Mouse (Mus musculus) neural tube, embryonic 11.5 days (tissue): ENCODE data around the gene D030056L22Rik. TPM values are rescaled to one million over a fixed set of nuclear protein-coding genes. Genes with fewer than 3 reads are reported as not detected.

Source experiments
- ATAC-seq: fragments of 200-750 bp; cut with Nextera tagmentation; 2 replicates; pipeline ENCODE4 v1.8.0; 2017; ENCODE audit warnings: moderate number of reproducible peaks, mild to moderate bottlenecking, moderate TSS enrichment, moderate library complexity; ENCODE audit not compliant: insufficient read depth, low FRiP score, low TSS enrichment
- DNase-seq: peaks from one replicate; pipeline ENCODE4 v3.0.0-alpha.2; 2015; ENCODE audit warnings: low spot score
- H3K27ac ChIP-seq: fragments of 300-500 bp; sonication (generic); 2 replicates; pipeline ENCODE4 v1.5.1; 2014; ENCODE audit warnings: low read depth, mild to moderate bottlenecking, low read length
- H3K27me3 ChIP-seq: fragments of 300-500 bp; sonication (generic); 2 replicates; pipeline ENCODE4 v1.6.1; 2014; ENCODE audit warnings: mild to moderate bottlenecking, low read length, mixed read lengths; ENCODE audit not compliant: control insufficient read depth, insufficient read depth
- H3K36me3 ChIP-seq: fragments of 300-500 bp; sonication (generic); 2 replicates; pipeline ENCODE4 v1.6.1; 2014; ENCODE audit warnings: mild to moderate bottlenecking, low read length, moderate library complexity, mixed read lengths; ENCODE audit not compliant: control insufficient read depth, insufficient read depth
- H3K4me1 ChIP-seq: fragments of 300-500 bp; sonication (generic); 2 replicates; pipeline ENCODE4 v1.6.1; 2014; ENCODE audit warnings: low read length, mixed read lengths; ENCODE audit not compliant: control insufficient read depth, insufficient read depth
- H3K4me2 ChIP-seq: fragments of 300-500 bp; sonication (generic); 2 replicates; pipeline ENCODE4 v1.6.1; 2014; ENCODE audit warnings: low read depth, mild to moderate bottlenecking, moderate library complexity
- H3K4me3 ChIP-seq: fragments of 300-500 bp; sonication (generic); 2 replicates; pipeline ENCODE4 v1.5.1; 2014; ENCODE audit warnings: low read depth, low read length
- H3K9ac ChIP-seq: fragments of 300-500 bp; sonication (generic); 2 replicates; pipeline ENCODE4 v1.6.1; 2014; ENCODE audit warnings: mild to moderate bottlenecking, low read length
- H3K9me3 ChIP-seq: fragments of 300-500 bp; sonication (generic); 2 replicates; pipeline ENCODE4 v1.6.1; 2016; ENCODE audit warnings: low read length; ENCODE audit not compliant: control insufficient read depth
- WGBS: fragments of 180-500 bp; shearing (Covaris S2); extraction: QIAGEN DNeasy Blood & Tissue Kit; methylation state at CpG from one replicate; pipeline ENCODE4 v1.1.7; 2014; 5-methylcytosine and 5-hydroxymethylcytosine counted together
- polyA plus RNA-seq: library from polyadenylated mRNA; unstranded; fragments of >200 nt; fragmentation: Nextera tagmentation; extraction: Ambion mirVana; gene quantifications from 2 replicates; pipeline ENCODE4 v1.2.1, GENCODE M21; 2014

The D030056L22Rik gene
- polyA plus RNA-seq: 77.6 and 81.0 TPM in 2 replicates

- H3K27ac ChIP-seq: peak within 1 kb of the TSS; percentile 89
- no peaks in the 10 kb centered on the region for H3K27me3 ChIP-seq
- WGBS: under 1% methylated on average over 49 of the region's 49 CpGs
- no peaks in the 10 kb centered on the region for H3K9me3 ChIP-seq
- DNase-seq (peak; percentile 99), ATAC-seq (peak; percentile 98)
- H3K4me2 ChIP-seq: peak within 1 kb of the TSS; percentile 74
- H3K4me3 ChIP-seq: peak within 1 kb of the TSS; percentile 88
- peak within 1 kb of the TSS; percentile 86 for H3K9ac ChIP-seq
- H3K4me1 ChIP-seq: peaks cover 12% of the 10 kb centered on the region; the same call in 1 of the 2 replicates
- no peaks in the 10 kb centered on the region for H3K36me3 ChIP-seq
These were observed at the start of gene D030056L22Rik for GRCm38 (mm10) chr19:18712866-18713300. TSS of gene D030056L22Rik (plus strand) at chr19:18713193.

DNA sequence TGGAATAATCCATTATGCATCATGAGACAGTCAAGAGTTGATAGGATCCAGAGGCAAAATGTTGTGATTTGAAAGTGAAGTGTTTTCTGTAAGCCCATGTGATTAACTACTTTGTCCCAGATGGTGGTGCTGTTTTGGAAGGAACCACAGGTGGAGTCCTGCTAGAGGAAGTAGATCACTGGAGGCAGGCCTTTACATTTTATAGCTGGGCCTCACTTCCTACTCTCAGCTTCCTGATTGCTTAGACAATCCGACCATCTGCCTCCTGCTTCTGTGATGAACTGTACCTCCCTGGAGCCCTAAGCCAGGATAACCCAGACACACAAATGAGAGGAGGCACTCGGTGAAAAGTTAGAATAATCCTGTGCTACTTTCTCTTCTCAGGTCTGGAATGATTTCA, 49.1 kb upstream of the D030056L22Rik start:
- WGBS: 50% methylated on average over 2 of the region's 2 CpGs
- H3K27ac ChIP-seq: no peak overlapping the region
- no peak overlapping the region for H3K4me3 ChIP-seq
- no peaks in the 10 kb centered on the region for H3K9me3 ChIP-seq
- no peak overlapping the region for H3K9ac ChIP-seq
- no peaks in the 10 kb centered on the region for H3K4me1 ChIP-seq
- H3K27me3 ChIP-seq: no peaks in the 10 kb centered on the region
- H3K36me3 ChIP-seq: no peaks in the 10 kb centered on the region
- no peak overlapping the region for H3K4me2 ChIP-seq
- DNase-seq (no peak), ATAC-seq (no peak)

DNA sequence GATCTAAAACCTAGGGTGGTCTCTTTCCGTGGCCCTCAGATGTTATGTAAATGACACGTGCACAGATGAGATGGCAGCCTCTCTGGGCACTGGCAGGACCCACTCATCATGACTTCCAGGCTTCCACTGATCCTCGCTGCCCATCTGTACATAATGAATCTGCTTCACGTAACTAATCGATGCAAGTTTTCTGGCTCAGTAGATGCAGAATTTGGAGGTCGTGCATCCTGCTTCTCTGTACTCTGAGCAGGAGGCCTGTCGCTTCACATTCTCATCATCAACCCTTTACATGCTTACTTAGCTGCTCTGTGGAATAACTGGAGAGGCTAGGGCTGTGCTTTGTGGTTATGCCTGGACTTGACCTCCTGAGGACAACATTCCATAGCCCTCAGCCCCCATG, 46.0 kb upstream of the D030056L22Rik start:
- H3K27ac ChIP-seq: no peak overlapping the region
- no peak for ATAC-seq
- no peak overlapping the region for H3K9ac ChIP-seq
- DNase-seq: no peak
- no peaks in the 10 kb centered on the region for H3K36me3 ChIP-seq
- no peak overlapping the region for H3K4me2 ChIP-seq
- peaks cover 3% of the 10 kb centered on the region; the same call in 1 of the 2 replicates for H3K4me1 ChIP-seq
- no peaks in the 10 kb centered on the region for H3K9me3 ChIP-seq
- 87% methylated on average over 7 of the region's 7 CpGs for WGBS
- no peaks in the 10 kb centered on the region for H3K27me3 ChIP-seq
- no peak overlapping the region for H3K4me3 ChIP-seq

- DNase-seq (no peak), ATAC-seq (no peak)
- H3K4me3 ChIP-seq: no peak overlapping the region
- H3K9ac ChIP-seq: no peak overlapping the region
- H3K27ac ChIP-seq: no peak overlapping the region
- H3K27me3 ChIP-seq: no peaks in the 10 kb centered on the region
- peaks cover 18% of the 10 kb centered on the region for H3K4me1 ChIP-seq
- no peaks in the 10 kb centered on the region for H3K36me3 ChIP-seq
- no peaks in the 10 kb centered on the region for H3K9me3 ChIP-seq
- 93% methylated on average over 7 of the region's 7 CpGs for WGBS
- H3K4me2 ChIP-seq: no peak overlapping the region
These were observed 43.4 kb upstream of the D030056L22Rik start for GRCm38 (mm10) chr19:18669551-18669950.

DNA sequence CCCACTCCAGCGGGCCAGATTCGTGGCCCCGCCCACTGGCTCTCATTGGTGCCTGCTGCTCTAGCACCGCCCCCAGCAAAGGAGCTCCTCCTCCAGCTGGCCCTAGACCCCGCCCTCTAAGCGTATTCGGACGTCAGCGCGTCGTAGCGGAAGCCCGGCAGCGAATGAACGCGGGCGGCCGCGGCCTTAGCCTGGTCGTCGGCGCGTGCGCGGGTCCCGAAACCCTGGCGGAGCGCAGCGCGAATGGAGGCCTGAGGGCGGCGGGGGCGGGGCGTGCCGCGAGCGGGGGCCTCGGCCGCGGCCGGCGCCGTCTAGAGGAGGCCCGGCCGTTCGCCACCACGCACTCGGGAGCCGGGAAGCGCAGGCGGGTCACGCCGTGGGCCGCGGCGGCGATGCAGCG, 42.4 kb upstream of the D030056L22Rik start, which contains the start of gene Carnmt1:
Carnmt1 (plus strand) TSS at position 157 of the 400 bp plus-strand sequence.
- WGBS: under 1% methylated on average over 35 of the region's 58 CpGs
- Histone ChIP-seq H3K27me3 (no peaks in the 10 kb centered on the region), H3K4me3 (peak within 1 kb of the TSS; percentile 76), H3K9ac (peak within 1 kb of the TSS; percentile 79), H3K4me2 (peak within 1 kb of the TSS; percentile 60), H3K9me3 (no peaks in the 10 kb centered on the region), H3K36me3 (no peaks in the 10 kb centered on the region), H3K4me1 (peaks cover 18% of the 10 kb centered on the region), H3K27ac (peak within 1 kb of the TSS; percentile 46; the same call in 1 of the 2 replicates)
- DNase-seq (peak; percentile 99), ATAC-seq (peak; percentile 99)

DNA sequence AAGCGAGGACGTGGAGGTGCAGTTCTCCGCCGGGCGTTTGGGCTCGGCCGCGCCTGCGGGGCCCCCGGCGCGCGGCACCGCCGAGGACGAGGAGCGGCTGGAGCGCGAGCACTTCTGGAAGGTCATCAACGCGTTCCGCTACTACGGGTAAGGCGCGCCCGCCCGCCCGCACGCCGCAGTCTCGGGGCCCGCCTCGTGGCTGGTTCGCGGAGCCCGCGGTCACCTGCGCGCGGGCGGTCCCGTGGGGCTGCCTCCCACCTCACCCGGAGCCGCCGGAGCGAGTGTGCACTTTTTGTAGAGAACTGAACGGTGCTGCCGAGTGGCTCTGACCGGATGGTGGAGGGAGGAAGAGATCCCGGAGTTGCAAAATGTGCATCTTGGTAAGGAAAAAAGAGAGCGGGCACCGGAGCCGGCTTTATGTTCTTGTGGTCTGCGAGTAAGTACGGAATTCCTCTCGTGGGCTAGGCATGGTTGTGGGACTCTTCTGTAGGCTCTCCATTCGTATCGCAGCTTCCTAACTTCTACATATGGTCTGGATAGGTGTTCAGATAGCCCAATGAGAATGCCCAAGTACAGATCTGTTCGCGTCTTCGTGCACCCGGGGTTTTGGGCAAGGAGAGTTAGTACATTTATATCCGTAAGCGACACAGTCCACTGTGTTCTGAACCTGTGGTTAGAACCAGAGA, 41.8 kb upstream of the D030056L22Rik start:
- peak; percentile 56 for DNase-seq
- Histone ChIP-seq H3K9ac (peak overlapping the region; percentile 79), H3K9me3 (no peaks in the 10 kb centered on the region)

GRCm38 (mm10) chr19:18672498-18672897, 40.5 kb upstream of the D030056L22Rik start:
- WGBS: 66% methylated on average over 3 of the region's 3 CpGs
- peaks cover 18% of the 10 kb centered on the region for H3K4me1 ChIP-seq
- no peak overlapping the region for H3K27ac ChIP-seq
- H3K27me3 ChIP-seq: no peaks in the 10 kb centered on the region
- no peaks in the 10 kb centered on the region for H3K36me3 ChIP-seq
- H3K4me3 ChIP-seq: no peak overlapping the region
- H3K9me3 ChIP-seq: no peaks in the 10 kb centered on the region
- H3K4me2 ChIP-seq: peak overlapping the region; percentile 60
- ATAC-seq: no peak
- DNase-seq: no peak
- no peak overlapping the region; the same call in 1 of the 2 replicates for H3K9ac ChIP-seq

More for the DNA sequence above, 41.8 kb upstream of the D030056L22Rik start:
- Histone ChIP-seq H3K4me1 (peaks cover 18% of the 10 kb centered on the region), H3K4me2 (peak overlapping the region; percentile 60), H3K4me3 (peak overlapping the region; percentile 76), H3K27me3 (no peaks in the 10 kb centered on the region), H3K27ac (peak overlapping the region; percentile 46; the same call in 1 of the 2 replicates), H3K36me3 (no peaks in the 10 kb centered on the region)
- WGBS: under 1% methylated on average over 54 of the region's 64 CpGs
- peak; percentile 2; the same call in 1 of the 2 replicates for ATAC-seq

GRCm38 (mm10) chr19:18673116-18673515, 39.9 kb upstream of the D030056L22Rik start:
- Histone ChIP-seq H3K9me3 (no peaks in the 10 kb centered on the region), H3K9ac (no peak overlapping the region; the same call in 1 of the 2 replicates), H3K27me3 (no peaks in the 10 kb centered on the region), H3K27ac (no peak overlapping the region), H3K4me2 (peak overlapping the region; percentile 25), H3K4me3 (no peak overlapping the region), H3K4me1 (peaks cover 18% of the 10 kb centered on the region), H3K36me3 (no peaks in the 10 kb centered on the region)
- ATAC-seq (no peak), DNase-seq (no peak)
- WGBS: 10% methylated on average over 4 of the region's 4 CpGs

GRCm38 (mm10) chr19:18682142-18682541, 30.9 kb upstream of the D030056L22Rik start:
- no peaks in the 10 kb centered on the region for H3K27me3 ChIP-seq
- H3K9ac ChIP-seq: no peak overlapping the region
- no peak overlapping the region for H3K4me2 ChIP-seq
- H3K36me3 ChIP-seq: no peaks in the 10 kb centered on the region
- no peak overlapping the region for H3K4me3 ChIP-seq
- ATAC-seq: no peak
- no peaks in the 10 kb centered on the region for H3K4me1 ChIP-seq
- no peak for DNase-seq
- H3K9me3 ChIP-seq: no peaks in the 10 kb centered on the region
- no peak overlapping the region for H3K27ac ChIP-seq
- 74% methylated on average over 4 of the region's 4 CpGs for WGBS
